Mouse (Mus musculus) granulocyte monocyte progenitor cell, adult 5-6 weeks (primary cell): ENCODE data around the gene Magohb. TPM values are rescaled to one million over a fixed set of nuclear protein-coding genes. Genes with fewer than 3 reads are reported as not detected.
A peak's percentile ranks its signal among the peaks of the same experiment; 100 is the strongest.

ENCODE experiments used
- ATAC-seq: replicated peaks from 2 replicates; pipeline ENCODE4 v1.8.0; 2016; ENCODE audit warnings: mild to moderate bottlenecking, moderate TSS enrichment, inconsistent platforms; ENCODE audit not compliant: poor library complexity, severe bottlenecking
- total RNA-seq, 2 experiments: library from RNA; stranded (forward) in 1 of 2; stranded (reverse) in 1 of 2; fragments of 200-712, 200-1000 nt in 1 of 2; fragments of >200 nt in 1 of 2; fragmentation: Nextera tagmentation in 1 of 2; gene quantifications; 2 replicates each; pipeline ENCODE4 v1.2.3; 2014 to 2017

Magohb gene
- total RNA-seq, 2 experiments from 2014 or later: 38.8 to 78.1 TPM

- ATAC-seq: peak; percentile 55
Measured at GRCm38 (mm10) chr6:131264175-131264574, 28.9 kb downstream of the Magohb start.

- peak; percentile 66 for ATAC-seq
Measured at GRCm38 (mm10) chr6:131262778-131263177, 30.3 kb downstream of the Magohb start.

GRCm38 (mm10) chr6:131262009-131262408, 31.0 kb downstream of the Magohb start:
- no peak for ATAC-seq

DNA sequence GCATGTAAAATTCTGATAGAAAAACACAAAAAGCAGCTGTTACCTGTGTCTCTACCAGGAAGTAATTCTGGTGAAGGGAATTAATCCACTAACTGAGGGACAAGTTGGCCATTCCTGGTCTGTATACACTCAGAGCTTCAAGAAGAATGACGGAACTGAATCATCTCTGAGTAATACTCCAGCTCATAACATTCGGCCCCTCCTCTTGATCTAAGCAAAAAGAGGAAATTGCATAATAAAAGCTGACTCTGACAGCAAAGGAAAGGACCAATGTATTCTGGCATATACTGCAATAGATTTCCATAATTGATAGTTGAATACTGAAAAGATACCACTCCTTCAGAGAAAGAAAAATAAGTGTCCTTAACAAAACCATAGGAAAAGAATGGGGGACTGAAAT, 45.8 kb downstream of the Magohb start, which contains the start of gene Klra2:
Klra2 (minus strand) TSS at position 157 of the 400 bp plus-strand sequence.
- peak; percentile 94 for ATAC-seq

GRCm38 (mm10) chr6:131245081-131245480, 48.0 kb downstream of the Magohb start:
- ATAC-seq: peak; percentile 80

Other genes with a start within 250 kb of the Magohb start
- gene Klra2, start 45.9 kb downstream of the Magohb start, total RNA-seq (2014; fragmentation: Nextera tagmentation): not detected in 2 replicates
- gene Klra2, start 45.9 kb downstream of the Magohb start, total RNA-seq (2017): 0.15 and 0.47 TPM in 2 replicates
- 0.81 TPM in 1 of 2 replicates, not detected in the other for gene Styk1, start 60.4 kb upstream of the Magohb start, total RNA-seq (2014; fragmentation: Nextera tagmentation)
- gene Styk1, start 60.4 kb upstream of the Magohb start, total RNA-seq (2017): 0.04 TPM in 1 of 2 replicates, not detected in the other
- gene Ybx3, start 95.2 kb upstream of the Magohb start, total RNA-seq (2014; fragmentation: Nextera tagmentation): 324 and 391 TPM in 2 replicates
- gene Ybx3, start 95.2 kb upstream of the Magohb start, total RNA-seq (2017): 563 and 635 TPM in 2 replicates
- gene 5430401F13Rik, start 193.2 kb upstream of the Magohb start, total RNA-seq (2014; fragmentation: Nextera tagmentation): not detected in 2 replicates
- not detected in 2 replicates for gene 5430401F13Rik, start 193.2 kb upstream of the Magohb start, total RNA-seq (2017)
- not detected in 2 replicates for gene Gm6619, start 193.2 kb upstream of the Magohb start, total RNA-seq (2014; fragmentation: Nextera tagmentation)
- gene Gm6619, start 193.2 kb upstream of the Magohb start, total RNA-seq (2017): not detected in 2 replicates